Mouse (Mus musculus) hindbrain, embryonic 16.5 days (tissue): ENCODE data around the gene Neurog3. TPM values are rescaled to one million over a fixed set of nuclear protein-coding genes. Genes with fewer than 3 reads are reported as not detected.

ENCODE experiments used
- ATAC-seq: fragments of 200-750 bp; cut with Nextera tagmentation; 2 replicates; pipeline ENCODE4 v1.8.0; 2017; ENCODE audit warnings: moderate TSS enrichment, moderate library complexity
- H3K27ac ChIP-seq: fragments of 300-500 bp; sonication (generic); 2 replicates; pipeline ENCODE4 v1.5.1; 2014; ENCODE audit warnings: low read depth, mild to moderate bottlenecking, control low read depth, low read length, moderate library complexity
- H3K27me3 ChIP-seq: fragments of 300-500 bp; sonication (generic); replicated peaks from 2 replicates; pipeline ENCODE4 v1.6.1; 2014; ENCODE audit warnings: low read length; ENCODE audit not compliant: control insufficient read depth, insufficient read depth
- H3K36me3 ChIP-seq: fragments of 300-500 bp; sonication (generic); 2 replicates; pipeline ENCODE4 v1.6.1; 2014; ENCODE audit warnings: mild to moderate bottlenecking, low read length, moderate library complexity, mixed read lengths; ENCODE audit not compliant: control insufficient read depth, insufficient read depth
- H3K4me1 ChIP-seq: fragments of 300-500 bp; sonication (generic); 2 replicates; pipeline ENCODE4 v1.6.1; 2014; ENCODE audit warnings: low read depth, low read length; ENCODE audit not compliant: control insufficient read depth, insufficient read depth
- H3K4me2 ChIP-seq: fragments of 300-500 bp; sonication (generic); 2 replicates; pipeline ENCODE4 v1.6.1; 2014; ENCODE audit warnings: mild to moderate bottlenecking, low read length, control low read depth, moderate library complexity
- H3K4me3 ChIP-seq: fragments of 300-500 bp; sonication (generic); 2 replicates; pipeline ENCODE4 v1.5.1; 2014; ENCODE audit warnings: mild to moderate bottlenecking, low read length, control low read depth, moderate library complexity
- H3K9ac ChIP-seq: fragments of 300-500 bp; sonication (generic); 2 replicates; pipeline ENCODE4 v1.6.1; 2014; ENCODE audit warnings: low read depth, mild to moderate bottlenecking, control low read depth, low read length, moderate library complexity
- H3K9me3 ChIP-seq: fragments of 300-500 bp; sonication (generic); 2 replicates; pipeline ENCODE4 v1.6.1; 2014; ENCODE audit warnings: mild to moderate bottlenecking, low read length, moderate library complexity; ENCODE audit not compliant: control insufficient read depth
- WGBS: fragments of 180-500 bp; shearing (Covaris S2); extraction: QIAGEN DNeasy Blood & Tissue Kit; methylation state at CpG from one replicate; pipeline ENCODE4 v1.1.7; 2014; 5-methylcytosine and 5-hydroxymethylcytosine counted together
- polyA plus RNA-seq: library from polyadenylated mRNA; unstranded; fragments of >200 nt; fragmentation: Nextera tagmentation; extraction: Ambion mirVana; gene quantifications from 2 replicates; pipeline ENCODE4 v1.2.1, GENCODE M21; 2015

The Neurog3 gene
- polyA plus RNA-seq, 1 experiment from 2014 or later = not detected

DNA sequence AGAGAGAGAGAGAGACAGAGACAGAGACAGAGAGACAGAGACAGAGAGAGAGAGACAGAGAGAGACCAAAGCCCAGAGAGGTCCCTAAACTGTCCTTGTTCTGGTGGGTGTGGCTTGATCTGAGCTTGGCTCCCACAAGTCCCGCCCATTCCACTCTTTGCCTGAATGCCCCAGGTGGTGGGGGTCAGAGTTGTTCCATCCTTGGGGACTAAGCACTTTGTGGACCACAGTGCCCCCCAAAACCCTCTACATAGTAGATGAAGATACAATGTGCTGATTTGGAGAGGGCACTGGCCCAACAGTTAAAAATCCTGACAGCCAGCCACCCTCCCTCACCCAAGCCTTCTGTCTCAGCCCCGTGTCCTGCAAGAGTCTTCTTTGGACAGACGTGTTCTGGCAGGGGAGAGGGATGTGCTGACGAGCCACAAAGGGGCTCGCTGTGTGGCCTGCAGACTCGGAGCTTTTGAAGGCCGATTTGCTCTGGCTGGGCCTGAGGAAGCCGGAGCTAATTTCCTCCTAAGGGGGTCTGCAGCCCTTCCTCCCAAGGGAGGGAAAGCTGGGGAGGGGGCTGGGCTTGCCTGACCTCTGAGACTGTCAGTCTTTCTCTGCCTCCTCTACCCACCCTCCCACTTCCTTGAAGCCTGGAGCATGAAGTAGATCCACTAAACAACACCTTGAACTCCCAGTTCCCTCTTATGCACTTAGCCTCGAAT, 40.1 kb downstream of the Neurog3 start:
- Histone ChIP-seq H3K4me2 (no peak overlapping the region), H3K9ac (peak overlapping the region; percentile 22; the same call in 1 of the 2 replicates), H3K36me3 (no peaks in the 10 kb centered on the region), H3K4me3 (no peak overlapping the region), H3K27me3 (peaks cover 10% of the 10 kb centered on the region), H3K9me3 (no peaks in the 10 kb centered on the region; the same call in 1 of the 2 replicates), H3K4me1 (peaks cover 5% of the 10 kb centered on the region), H3K27ac (no peak overlapping the region)
- WGBS = 9% methylated on average over 9 of the region's 9 CpGs
- peak; percentile 61; the same call in 1 of the 2 replicates for ATAC-seq

DNA sequence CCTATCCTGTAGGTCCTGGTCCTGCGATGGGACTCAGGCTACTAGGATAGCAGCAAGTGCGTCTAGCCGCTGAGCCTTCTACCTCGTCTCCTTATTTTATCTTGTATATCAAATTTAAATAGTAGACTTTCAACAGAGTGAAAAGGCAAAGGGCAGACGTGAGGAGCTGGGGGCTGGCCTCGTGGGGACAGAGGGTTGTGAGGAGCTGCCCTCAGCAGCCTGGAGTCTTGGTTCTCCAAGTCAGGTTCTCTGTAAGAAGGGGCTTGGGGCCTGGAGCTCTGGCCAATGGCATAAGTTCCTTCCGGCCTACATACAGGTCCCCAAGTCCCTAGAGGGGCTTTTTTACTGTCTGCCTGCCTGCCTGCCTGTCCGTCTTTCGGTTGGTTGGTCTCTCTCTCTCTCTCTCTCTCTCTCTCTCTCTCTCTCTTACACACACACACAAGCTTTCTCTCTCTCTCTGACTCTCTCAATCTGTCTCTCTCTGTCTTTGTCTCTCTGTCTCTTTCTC, 41.1 kb downstream of the Neurog3 start:
- Histone ChIP-seq H3K4me3 (no peak overlapping the region), H3K27me3 (peaks cover 10% of the 10 kb centered on the region), H3K9ac (no peak overlapping the region), H3K4me1 (peaks cover 5% of the 10 kb centered on the region), H3K9me3 (peaks cover 3% of the 10 kb centered on the region; the same call in 1 of the 2 replicates), H3K27ac (no peak overlapping the region), H3K4me2 (no peak overlapping the region), H3K36me3 (no peaks in the 10 kb centered on the region)
- 16% methylated on average over 9 of the region's 9 CpGs for WGBS
- no peak for ATAC-seq

DNA sequence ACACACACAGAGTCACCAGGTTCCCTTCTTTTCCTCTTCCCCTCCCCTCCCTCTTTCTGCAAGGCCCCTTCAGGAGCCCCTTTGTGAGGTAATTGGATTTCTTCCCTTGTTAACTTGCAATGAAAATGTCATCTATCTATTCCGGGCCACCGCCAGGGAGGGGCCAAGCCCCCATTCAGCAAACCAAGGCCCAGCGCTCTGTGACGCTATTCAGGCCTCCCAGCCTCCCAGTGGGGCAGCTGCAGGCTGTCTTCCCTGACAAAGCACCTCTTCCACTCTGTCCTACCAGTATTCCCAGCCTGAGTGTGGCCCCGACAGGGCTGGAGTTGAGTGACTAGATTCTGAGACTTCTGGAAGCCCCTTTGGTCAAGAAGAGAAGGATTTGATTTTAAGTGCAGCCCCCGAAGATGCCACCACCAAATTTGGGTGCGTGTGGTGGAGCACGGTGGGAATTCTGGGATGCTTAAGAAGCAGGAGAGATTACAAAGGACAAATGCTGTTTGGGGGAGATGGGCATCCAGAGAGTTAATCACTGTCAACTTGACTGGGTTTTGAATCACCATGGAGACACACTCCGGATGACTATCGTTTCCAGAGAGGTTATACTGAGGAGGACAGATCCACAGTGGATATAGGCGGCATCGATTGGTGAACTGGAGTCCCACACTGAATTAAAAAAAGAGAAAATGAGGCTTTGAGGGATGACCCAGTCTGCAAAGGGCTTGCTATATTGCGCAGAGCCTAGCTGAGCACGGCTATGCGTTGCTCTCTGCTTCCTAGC, 41.8 kb downstream of the Neurog3 start:
- H3K27me3 ChIP-seq = peaks cover 10% of the 10 kb centered on the region
- H3K4me1 ChIP-seq = peaks cover 5% of the 10 kb centered on the region
- no peak overlapping the region for H3K9ac ChIP-seq
- no peak for ATAC-seq
- H3K4me2 ChIP-seq = no peak overlapping the region
- no peak overlapping the region for H3K27ac ChIP-seq
- no peak overlapping the region for H3K4me3 ChIP-seq
- no peaks in the 10 kb centered on the region for H3K36me3 ChIP-seq
- peaks cover 3% of the 10 kb centered on the region; the same call in 1 of the 2 replicates for H3K9me3 ChIP-seq
- WGBS = 22% methylated on average over 15 of the region's 15 CpGs

DNA sequence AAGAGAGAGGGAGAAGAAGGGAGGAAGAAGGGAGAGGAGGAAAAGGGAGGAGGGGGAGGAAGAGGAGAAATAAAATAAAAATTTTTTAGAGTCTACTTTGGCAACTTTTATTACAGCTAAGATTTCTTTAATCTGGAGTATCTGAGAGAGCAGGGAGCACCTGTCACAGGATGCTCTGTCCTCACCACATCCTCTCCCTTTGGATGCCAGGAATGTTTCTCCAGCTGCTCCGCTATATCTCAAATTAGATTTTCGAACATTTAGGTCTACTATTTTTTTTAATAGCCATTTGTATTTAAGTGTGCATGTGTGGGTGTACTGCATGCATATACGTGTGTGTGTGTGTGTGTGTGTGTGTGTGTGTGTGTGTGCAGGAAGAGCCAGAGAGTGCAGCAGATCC, 47.1 kb downstream of the Neurog3 start:
- 91% methylated on average over 3 of the region's 3 CpGs for WGBS
- H3K4me1 ChIP-seq = no peaks in the 10 kb centered on the region; the same call in 1 of the 2 replicates
- H3K9ac ChIP-seq = no peak overlapping the region
- H3K9me3 ChIP-seq = peaks cover 3% of the 10 kb centered on the region; the same call in 1 of the 2 replicates
- no peaks in the 10 kb centered on the region for H3K36me3 ChIP-seq
- no peak overlapping the region for H3K4me2 ChIP-seq
- no peak for ATAC-seq
- no peak overlapping the region for H3K4me3 ChIP-seq
- no peak overlapping the region for H3K27ac ChIP-seq
- peaks cover 3% of the 10 kb centered on the region for H3K27me3 ChIP-seq

DNA sequence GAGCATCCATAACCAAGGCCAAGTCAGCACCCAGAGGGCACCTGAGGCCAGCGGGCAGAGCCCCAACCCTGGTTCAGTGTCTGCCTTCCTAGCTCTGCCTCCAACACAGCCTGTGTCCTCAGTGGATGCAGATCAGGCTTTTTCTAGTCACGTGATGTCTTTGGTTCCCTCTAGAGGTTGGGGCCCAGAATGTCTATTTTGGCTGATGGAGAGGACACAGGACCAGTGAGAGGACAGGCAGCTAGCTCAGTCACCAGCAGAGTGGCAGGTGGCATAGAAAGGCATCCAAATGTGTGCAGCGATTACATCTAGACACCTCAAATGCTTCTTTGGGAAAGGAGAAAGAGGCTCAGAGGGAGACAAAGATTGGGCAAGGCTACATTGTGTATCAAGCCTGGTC, 48.8 kb downstream of the Neurog3 start:
- ATAC-seq = no peak
- Histone ChIP-seq H3K9ac (no peak overlapping the region), H3K4me2 (no peak overlapping the region), H3K4me3 (no peak overlapping the region), H3K36me3 (no peaks in the 10 kb centered on the region), H3K27ac (no peak overlapping the region), H3K27me3 (no peaks in the 10 kb centered on the region; the same call in 1 of the 2 replicates), H3K9me3 (peaks cover 3% of the 10 kb centered on the region; the same call in 1 of the 2 replicates), H3K4me1 (no peaks in the 10 kb centered on the region)
- 46% methylated on average over 3 of the region's 3 CpGs for WGBS

DNA sequence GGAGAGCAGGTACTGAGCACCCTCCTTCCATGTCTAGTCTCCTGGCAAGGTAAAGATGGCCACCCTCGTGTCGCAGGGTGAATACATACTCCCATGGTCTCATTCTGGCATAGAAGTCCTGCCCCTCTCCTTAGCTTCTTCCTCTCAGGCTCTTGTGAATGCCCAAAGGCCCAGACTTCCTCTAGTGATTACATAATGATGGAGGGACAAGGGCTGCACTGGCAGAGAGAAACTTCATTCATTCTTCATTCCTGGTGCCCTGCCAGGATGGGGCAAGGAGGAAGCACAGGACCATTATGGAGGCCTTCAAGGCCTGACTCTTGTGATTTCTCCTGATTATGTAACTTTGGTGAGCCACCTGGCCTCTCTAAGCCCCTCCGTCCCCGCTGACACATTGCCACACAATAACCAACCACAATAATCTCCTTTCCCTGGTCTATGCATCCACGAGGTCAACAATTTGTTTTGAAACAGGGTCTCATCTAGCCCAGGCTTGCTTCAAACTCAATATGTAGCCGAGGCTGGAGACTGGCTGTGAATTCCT, 49.7 kb downstream of the Neurog3 start:
- Histone ChIP-seq H3K4me1 (no peaks in the 10 kb centered on the region), H3K4me2 (no peak overlapping the region), H3K27me3 (no peaks in the 10 kb centered on the region; the same call in 1 of the 2 replicates), H3K9me3 (peaks cover 3% of the 10 kb centered on the region; the same call in 1 of the 2 replicates), H3K4me3 (no peak overlapping the region), H3K36me3 (no peaks in the 10 kb centered on the region), H3K27ac (no peak overlapping the region), H3K9ac (no peak overlapping the region)
- ATAC-seq = no peak
- 72% methylated on average over 6 of the region's 6 CpGs for WGBS

DNA sequence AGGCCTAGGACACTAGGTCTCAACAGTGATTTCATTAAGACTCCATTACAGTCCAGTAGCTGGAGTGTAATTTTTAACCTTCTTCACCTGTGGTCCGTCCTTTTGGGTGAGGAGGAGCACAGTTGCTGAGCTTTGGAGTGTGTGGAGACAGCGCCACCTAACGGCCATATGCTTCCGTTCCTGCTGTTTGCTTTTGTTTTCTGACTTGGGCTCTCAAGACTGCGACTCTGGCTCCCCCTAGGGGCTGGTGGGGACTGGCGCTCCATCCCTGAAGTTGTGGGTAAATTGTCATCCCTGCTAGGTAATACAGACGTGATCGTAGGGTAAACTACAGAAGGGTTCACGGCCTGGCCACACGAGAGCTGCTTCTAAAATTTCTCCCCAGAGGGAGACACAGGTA, 50.2 kb downstream of the Neurog3 start:
- peak; percentile 73 for ATAC-seq
- H3K27me3 ChIP-seq = no peaks in the 10 kb centered on the region; the same call in 1 of the 2 replicates
- H3K9me3 ChIP-seq = peaks cover 2% of the 10 kb centered on the region; the same call in 1 of the 2 replicates
- no peaks in the 10 kb centered on the region for H3K4me1 ChIP-seq
- WGBS = 1% methylated on average over 10 of the region's 10 CpGs
- H3K4me2 ChIP-seq = no peak overlapping the region
- H3K4me3 ChIP-seq = no peak overlapping the region
- H3K36me3 ChIP-seq = no peaks in the 10 kb centered on the region
- H3K9ac ChIP-seq = no peak overlapping the region
- no peak overlapping the region for H3K27ac ChIP-seq
